Mouse (Mus musculus) central nervous system, embryonic 11.5 days (tissue): ENCODE results near the gene Yipf6. TPM values are rescaled to one million over a fixed set of nuclear protein-coding genes. Genes with fewer than 3 reads are reported as not detected.

Experiments
- polyA plus RNA-seq: library from polyadenylated mRNA; depleted of rRNA; stranded (reverse); fragments of >200 nt; gene quantifications from 2 replicates; pipeline ENCODE4 v1.2.3, GENCODE M21; 2012; rRNA removed

Yipf6 gene
- 11.5 and 20.8 TPM in 2 replicates for polyA plus RNA-seq

GRCm38 (mm10) chrX:98936101-98936500, at the start of gene Yipf6:
TSS of gene Yipf6 (plus strand) at chrX:98936316.

GRCm38 (mm10) chrX:98890406-98891116, 45.6 kb upstream of the Yipf6 start, which contains the start of gene Ophn1:
TSS of gene Ophn1 (minus strand) at chrX:98891025.

Other genes starting within 250 kb of the Yipf6 start
- 9.0 and 11.4 TPM in 2 replicates for gene Ophn1, start 45.3 kb upstream of the Yipf6 start, polyA plus RNA-seq
- 9.7 and 10.9 TPM in 2 replicates for gene Stard8, start 66.9 kb downstream of the Yipf6 start, polyA plus RNA-seq
- gene Efnb1, start 199.8 kb downstream of the Yipf6 start, polyA plus RNA-seq, result 61.5 and 68.1 TPM in 2 replicates